Mouse (Mus musculus) limb, embryonic 14.5 days (tissue): ENCODE measurements at regions not wholly inside any gene's neighbourhood (a gene's known extent, or its start where the extent isn't known, plus 50 kb on each side); places are given as distances from the start of the nearest gene placed in this dataset.

Source experiments
- ATAC-seq: fragments of 200-750 bp; cut with Nextera tagmentation; 2 replicates; pipeline ENCODE4 v1.8.0; 2017; ENCODE audit warnings: low read depth, moderate number of reproducible peaks, moderate TSS enrichment; ENCODE audit not compliant: low FRiP score
- DNase-seq: peaks from one replicate; pipeline ENCODE4 v3.0.0-alpha.2; 2015; ENCODE audit warnings: low spot score
- H3K27ac ChIP-seq: fragments of 300-500 bp; sonication (generic); replicated peaks from 2 replicates; pipeline ENCODE4 v1.5.1; 2014; ENCODE audit warnings: low read depth, mild to moderate bottlenecking, low read length, moderate library complexity, mixed read lengths
- H3K27me3 ChIP-seq: fragments of 300-500 bp; sonication (generic); 2 replicates; pipeline ENCODE4 v1.6.1; 2014; ENCODE audit warnings: low read length, mixed read lengths; ENCODE audit not compliant: control insufficient read depth, insufficient read depth
- H3K36me3 ChIP-seq: fragments of 300-500 bp; sonication (generic); 2 replicates; pipeline ENCODE4 v1.6.1; 2014; ENCODE audit warnings: mild to moderate bottlenecking, low read length, moderate library complexity, mixed read lengths; ENCODE audit not compliant: control insufficient read depth, insufficient read depth
- H3K4me1 ChIP-seq: fragments of 300-500 bp; sonication (generic); 2 replicates; pipeline ENCODE4 v1.6.1; 2014; ENCODE audit warnings: antibody characterized with exemption, low read length, mixed read lengths; ENCODE audit not compliant: control insufficient read depth, insufficient read depth
- H3K4me2 ChIP-seq: fragments of 300-500 bp; sonication (generic); replicated peaks from 2 replicates; pipeline ENCODE4 v1.6.1; 2014; ENCODE audit warnings: low read depth, mild to moderate bottlenecking, low read length, moderate library complexity; ENCODE audit not compliant: severe bottlenecking
- H3K4me3 ChIP-seq: fragments of 300-500 bp; sonication (generic); replicated peaks from 2 replicates; pipeline ENCODE4 v1.5.1; 2014; ENCODE audit warnings: low read length
- H3K9ac ChIP-seq: fragments of 300-500 bp; sonication (generic); 2 replicates; pipeline ENCODE4 v1.6.1; 2014; ENCODE audit warnings: mild to moderate bottlenecking, low read depth, low read length, moderate library complexity; ENCODE audit not compliant: severe bottlenecking
- H3K9me3 ChIP-seq: fragments of 300-500 bp; sonication (generic); 2 replicates; pipeline ENCODE4 v1.6.1; 2016; ENCODE audit warnings: low read length; ENCODE audit not compliant: control insufficient read depth
- POLR2A ChIP-seq: fragments of 200-500 bp; IDR thresholded peaks from 2 replicates; pipeline ENCODE4 v1.8.0; 2012; ENCODE audit warnings: inconsistent platforms, mild to moderate bottlenecking, moderate library complexity, borderline replicate concordance; ENCODE audit not compliant: insufficient read depth, insufficient read length; ENCODE audit errors: extremely low read depth
- WGBS: fragments of 180-500 bp; shearing (Covaris S2); extraction: QIAGEN DNeasy Blood & Tissue Kit; methylation state at CpG from one replicate; pipeline ENCODE4 v1.1.7; 2014; 5-methylcytosine and 5-hydroxymethylcytosine counted together

GRCm38 (mm10) chr1:43633246-43633645 is 97.2 kb upstream of the 1500015O10Rik start:
- no peak for TF ChIP-seq POLR2A
- 51% methylated on average over 3 of the region's 3 CpGs for WGBS
- Histone ChIP-seq H3K36me3 (no peaks in the 10 kb centered on the region), H3K27ac (no peak overlapping the region), H3K9ac (no peak overlapping the region), H3K9me3 (no peaks in the 10 kb centered on the region), H3K27me3 (no peaks in the 10 kb centered on the region), H3K4me1 (no peaks in the 10 kb centered on the region), H3K4me3 (no peak overlapping the region), H3K4me2 (no peak overlapping the region)
- DNase-seq (no peak), ATAC-seq (no peak)

GRCm38 (mm10) chr1:43635718-43636117 is 94.7 kb upstream of the 1500015O10Rik start:
- Histone ChIP-seq H3K27ac (no peak overlapping the region), H3K4me2 (no peak overlapping the region), H3K27me3 (no peaks in the 10 kb centered on the region), H3K4me1 (no peaks in the 10 kb centered on the region), H3K9me3 (no peaks in the 10 kb centered on the region), H3K4me3 (no peak overlapping the region), H3K9ac (no peak overlapping the region), H3K36me3 (no peaks in the 10 kb centered on the region)
- peak; percentile 5 for DNase-seq
- no peak for ATAC-seq
- TF ChIP-seq POLR2A: no peak
- WGBS: 79% methylated on average over 3 of the region's 3 CpGs

GRCm38 (mm10) chr1:43637956-43638355 is 92.4 kb upstream of the 1500015O10Rik start:
- Histone ChIP-seq H3K9me3 (no peaks in the 10 kb centered on the region), H3K36me3 (no peaks in the 10 kb centered on the region), H3K27me3 (no peaks in the 10 kb centered on the region), H3K4me2 (no peak overlapping the region), H3K27ac (no peak overlapping the region), H3K9ac (no peak overlapping the region), H3K4me3 (no peak overlapping the region), H3K4me1 (no peaks in the 10 kb centered on the region)
- TF ChIP-seq POLR2A: no peak
- ATAC-seq (no peak), DNase-seq (no peak)
- WGBS: 65% methylated on average over 2 of the region's 2 CpGs

GRCm38 (mm10) chr1:43672031-43672430 is 58.4 kb upstream of the 1500015O10Rik start:
- Histone ChIP-seq H3K9me3 (no peaks in the 10 kb centered on the region), H3K27me3 (no peaks in the 10 kb centered on the region), H3K4me1 (peaks cover 5% of the 10 kb centered on the region; the same call in 1 of the 2 replicates), H3K9ac (no peak overlapping the region), H3K36me3 (no peaks in the 10 kb centered on the region), H3K4me3 (no peak overlapping the region), H3K27ac (0 out of 2 replicates have a peak overlapping the region, but pooled peaks have one; percentile 7), H3K4me2 (no peak overlapping the region)
- 31% methylated on average over 2 of the region's 2 CpGs for WGBS
- ATAC-seq: peak; percentile 23; the same call in 1 of the 2 replicates
- DNase-seq: no peak
- no peak for TF ChIP-seq POLR2A
